Comparison of ENCODE assay signal across 9 mouse cellular contexts in the genomic region with DNA sequence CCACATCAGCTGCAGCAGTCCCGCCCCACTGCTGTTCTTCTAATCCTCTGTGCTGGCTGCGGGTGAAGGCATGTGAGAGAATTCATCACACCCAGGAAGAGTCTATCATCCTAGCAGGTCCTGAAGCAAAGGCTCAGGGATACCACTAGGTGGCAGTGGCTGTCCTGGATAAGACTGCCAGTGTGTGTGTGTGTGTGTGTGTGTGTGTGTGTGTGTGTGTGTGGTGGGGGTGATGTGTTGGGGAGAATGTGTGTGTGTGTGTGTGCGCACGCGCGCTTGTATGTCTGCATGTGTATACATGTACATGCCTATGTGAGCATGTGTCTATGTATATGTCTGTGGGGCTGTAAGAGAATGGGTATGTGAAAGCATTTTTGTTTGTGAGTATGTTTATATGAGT. TPM values are rescaled to one million over a fixed set of nuclear protein-coding genes. Genes with fewer than 3 reads are reported as not detected.
A peak's percentile ranks its signal among the peaks of the same experiment; 100 is the strongest.
DNase-seq lines count a peak whose midpoint lies in the region; ATAC-seq and TF ChIP-seq lines count a peak whose summit lies in the region.
"Had no signal": no experiment of that assay in that cellular context is flagged by ENCODE, and none has a peak within 500 bp of the region (broad histone marks: within the 10 kb centered on the region; RNA-seq: fewer than 3 reads in every experiment).

No protein-coding gene starts in this region.

- H3K27me3 ChIP-seq in lung, embryonic 16.5 days (ENCODE audit: control insufficient read depth, insufficient read depth, low read depth, low read length), result no peaks in the 10 kb centered on the region

- peak; percentile 45 for DNase-seq in gastrocnemius, postnatal 10 days
- no peak for DNase-seq in gastrocnemius, adult 8-10 months (ENCODE audit: low spot score in 2 of 2)
- DNase-seq in lung, adult 2 months, result no peak
- DNase-seq in lung, postnatal 25 days (ENCODE audit: low spot score), result no peak
- peak; percentile 73 for DNase-seq in testis, postnatal 10 days (ENCODE audit: low spot score)
- DNase-seq in cerebellum, adult 9-11 months, result no peak

- no peaks in the 10 kb centered on the region for H3K9me3 ChIP-seq in lung, embryonic 16.5 days (ENCODE audit: control insufficient read depth, low read length)

- no peak for TF ChIP-seq POLR2A in lung, adult 2 months (IDR thresholded peaks at IDR 0.05; ENCODE audit: borderline replicate concordance, extremely low read depth, low read depth, low read length)

- no peak overlapping the region for H3K27ac ChIP-seq in lung, embryonic 16.5 days (ENCODE audit: low read length)

- peak; percentile 37 for TF ChIP-seq CTCF in lung, adult 2 months (IDR thresholded peaks at IDR 0.05; ENCODE audit: insufficient read depth, low read length)

- H3K4me2 ChIP-seq in lung, embryonic 16.5 days (ENCODE audit: low read depth, low read length), result no peak overlapping the region

- ATAC-seq in common myeloid progenitor, adult 5-6 weeks (replicated peaks; ENCODE audit: low read depth, poor library complexity, severe bottlenecking), result peak; percentile 65
- 0 out of 2 replicates have a peak, but pooled peaks have one; percentile 11 for ATAC-seq in lung, embryonic 16.5 days (ENCODE audit: low read depth)

- no peak overlapping the region for H3K9ac ChIP-seq in lung, embryonic 16.5 days (ENCODE audit: low read length)

- no peak overlapping the region for H3K4me3 ChIP-seq in lung, adult 2 months (replicated peaks; ENCODE audit: extremely low read depth, low read depth, low read length)
- H3K4me3 ChIP-seq in lung, embryonic 16.5 days (ENCODE audit: low read length), result no peak overlapping the region

- no peaks in the 10 kb centered on the region for H3K4me1 ChIP-seq in lung, adult 2 months (ENCODE audit: control insufficient read depth, insufficient read depth, low read length)
- peaks cover 4% of the 10 kb centered on the region; the same call in 1 of the 2 replicates for H3K4me1 ChIP-seq in lung, embryonic 16.5 days (replicated peaks; ENCODE audit: control insufficient read depth, insufficient read depth, low read length)

- 70% methylated on average over 6 of the region's 6 CpGs for WGBS in lung, adult 2 months
- 64% methylated on average over 6 of the region's 6 CpGs for WGBS in lung, embryonic 16.5 days

- no peaks in the 10 kb centered on the region for H3K36me3 ChIP-seq in lung, embryonic 16.5 days (ENCODE audit: control insufficient read depth, insufficient read depth, low read length)

RNA-seq across cellular contexts. Expression of gene Aldh1a3, which starts 17.9 kb away (rescaled TPM):
- 1 to 10 TPM; 7.4 to 9.0 TPM for total RNA-seq in gastrocnemius, postnatal 10 days (2021)
- 1 to 10 TPM in 3 of 4 experiments, under 1 TPM in 1; 0.63 to 1.6 (median 1.1) TPM for total RNA-seq in gastrocnemius, adult 8-10 months (2022)
- polyA plus RNA-seq in lung, adult 2 months (2012; rRNA removed), result 0.41 and 0.53 TPM in 2 replicates
- 0.46 TPM in 1 of 2 replicates, not detected in the other for total RNA-seq in common myeloid progenitor, adult 5-6 weeks (2017)
- polyA plus RNA-seq in lung, embryonic 16.5 days (2015; fragmentation: Nextera tagmentation; extraction: Ambion mirVana), result 1.5 and 1.7 TPM in 2 replicates
- total RNA-seq: hematopoietic stem cell, adult 5-6 weeks had no signal

RNA-seq across cellular contexts. Expression of gene Lrrk1, which starts 21.3 kb away (rescaled TPM):
- total RNA-seq in gastrocnemius, postnatal 10 days (2021), result 1 to 10 TPM; 7.7 to 9.2 TPM
- 1 to 10 TPM; 2.2 to 3.8 (median 2.9) TPM for total RNA-seq in gastrocnemius, adult 8-10 months (2022)
- 69.1 and 76.4 TPM in 2 replicates for polyA plus RNA-seq in lung, adult 2 months (2012; rRNA removed)
- total RNA-seq in common myeloid progenitor, adult 5-6 weeks (2017), result 16.6 and 16.8 TPM in 2 replicates
- 29.3 and 30.5 TPM in 2 replicates for polyA plus RNA-seq in lung, embryonic 16.5 days (2015; fragmentation: Nextera tagmentation; extraction: Ambion mirVana)

RNA-seq across cellular contexts. Expression of gene Gm10974, which starts 43.7 kb away (rescaled TPM):
- not detected for total RNA-seq in gastrocnemius, postnatal 10 days (2021)
- total RNA-seq in gastrocnemius, adult 8-10 months (2022), result not detected
- polyA plus RNA-seq in lung, adult 2 months (2012; rRNA removed), result not detected in 2 replicates
- not detected in 2 replicates for total RNA-seq in common myeloid progenitor, adult 5-6 weeks (2017)
- not detected in 2 replicates for polyA plus RNA-seq in lung, embryonic 16.5 days (2015; fragmentation: Nextera tagmentation; extraction: Ambion mirVana)
- total RNA-seq: hematopoietic stem cell, adult 5-6 weeks had no signal

Comparison
In these comparisons a context has a peak if more than half of its experiments do, and no peak if none do; other contexts are left out.
1. DNase-seq: peak in gastrocnemius, postnatal 10 days (single experiment) and testis, postnatal 10 days (single experiment); none in gastrocnemius, adult 8-10 months (0 of 2), lung, adult 2 months (single experiment), lung, postnatal 25 days (single experiment) and cerebellum, adult 9-11 months (single experiment).